Mouse (Mus musculus) heart, embryonic 15.5 days (tissue): ENCODE results near the gene Gm13277. TPM values are rescaled to one million over a fixed set of nuclear protein-coding genes. Genes with fewer than 3 reads are reported as not detected.
"Not testable (repeated sequence)": the region's sequence is repeated elsewhere in the genome, so short reads cannot be mapped to it uniquely, and the experiment has no call there.

Source experiments
- ATAC-seq: fragments of 200-750 bp; cut with Nextera tagmentation; replicated peaks from 2 replicates; pipeline ENCODE4 v1.8.0; 2017; ENCODE audit warnings: low read depth, moderate TSS enrichment; ENCODE audit not compliant: insufficient number of reproducible peaks, insufficient read depth, low FRiP score
- H3K27ac ChIP-seq: fragments of 300-500 bp; sonication (generic); 2 replicates; pipeline ENCODE4 v1.5.1; 2015; ENCODE audit warnings: mild to moderate bottlenecking, inconsistent platforms
- H3K27me3 ChIP-seq: fragments of 300-500 bp; sonication (generic); 2 replicates; pipeline ENCODE4 v1.6.1; 2015; ENCODE audit warnings: inconsistent platforms
- H3K36me3 ChIP-seq: fragments of 300-500 bp; sonication (generic); 2 replicates; pipeline ENCODE4 v1.6.1; 2015; ENCODE audit warnings: mild to moderate bottlenecking, inconsistent platforms
- H3K4me1 ChIP-seq: fragments of 300-500 bp; sonication (generic); replicated peaks from 2 replicates; pipeline ENCODE4 v1.6.1; 2015; ENCODE audit warnings: inconsistent platforms
- H3K4me2 ChIP-seq: fragments of 300-500 bp; sonication (generic); 2 replicates; pipeline ENCODE4 v1.6.1; 2015; ENCODE audit warnings: inconsistent platforms, mild to moderate bottlenecking, moderate library complexity
- H3K4me3 ChIP-seq: fragments of 300-500 bp; sonication (generic); 2 replicates; pipeline ENCODE4 v1.5.1; 2015; ENCODE audit warnings: mild to moderate bottlenecking, inconsistent platforms
- H3K9ac ChIP-seq: fragments of 300-500 bp; sonication (generic); 2 replicates; pipeline ENCODE4 v1.6.1; 2015; ENCODE audit warnings: mild to moderate bottlenecking, inconsistent platforms
- H3K9me3 ChIP-seq: fragments of 300-500 bp; sonication (generic); replicated peaks from 2 replicates; pipeline ENCODE4 v1.6.1; 2016; ENCODE audit warnings: inconsistent platforms
- WGBS: fragments of 180-500 bp; shearing (Covaris S2); methylation state at CpG from one replicate; pipeline ENCODE4 v1.1.7; 2015; ENCODE audit warnings: mixed read lengths; 5-methylcytosine and 5-hydroxymethylcytosine counted together
- polyA plus RNA-seq: library from polyadenylated mRNA; unstranded; fragments of >200 nt; fragmentation: Nextera tagmentation; extraction: Ambion mirVana; gene quantifications from 2 replicates; pipeline ENCODE4 v1.2.1, GENCODE M21; 2015

Gene Gm13277
- polyA plus RNA-seq, 1 experiment from 2014 or later, result not detected

GRCm38 (mm10) chr4:88793936-88794675 lies 5.7 kb downstream of the Gm13277 start, which contains the start of gene Gm13275:
Gene Gm13275, plus strand, starts transcription at chr4:88794487.
- 0% methylated on average over 14 of the region's 52 CpGs for WGBS
- H3K9me3 ChIP-seq, H3K27ac ChIP-seq, H3K4me1 ChIP-seq, H3K4me3 ChIP-seq, H3K36me3 ChIP-seq, H3K27me3 ChIP-seq, H3K4me2 ChIP-seq, ATAC-seq, H3K9ac ChIP-seq: not testable (repeated sequence)

GRCm38 (mm10) chr4:88797097-88797496 lies 8.7 kb downstream of the Gm13277 start, which contains the start of gene Gm13279:
Gene Gm13279, plus strand, starts transcription at chr4:88797397.
- not testable (repeated sequence) for H3K4me2 ChIP-seq, H3K9ac ChIP-seq, H3K4me3 ChIP-seq, H3K27ac ChIP-seq, ATAC-seq, H3K27me3 ChIP-seq, H3K36me3 ChIP-seq, H3K4me1 ChIP-seq, H3K9me3 ChIP-seq
- no CpG with 5 or more reads among the region's 28 CpGs for WGBS

GRCm38 (mm10) chr4:88799365-88799764 lies 10.9 kb downstream of the Gm13277 start, which contains the start of gene Gm13285:
Gene Gm13285, plus strand, starts transcription at chr4:88799665.
- H3K4me3 ChIP-seq, H3K27me3 ChIP-seq, H3K4me2 ChIP-seq, ATAC-seq, H3K36me3 ChIP-seq, H3K9ac ChIP-seq, H3K9me3 ChIP-seq, H3K4me1 ChIP-seq, H3K27ac ChIP-seq: not testable (repeated sequence)
- WGBS, result 8% methylated on average over 6 of the region's 7 CpGs

- 0 out of 2 replicates have a peak within 1 kb of the TSS, but pooled peaks have one; percentile 27 for H3K4me2 ChIP-seq
- H3K36me3 ChIP-seq, H3K9ac ChIP-seq, H3K4me1 ChIP-seq, H3K4me3 ChIP-seq, H3K9me3 ChIP-seq, ATAC-seq, H3K27me3 ChIP-seq, H3K27ac ChIP-seq: not testable (repeated sequence)
- WGBS, result no CpG with 5 or more reads among the region's 29 CpGs
Observed at GRCm38 (mm10) chr4:88802954-88803353, 14.5 kb downstream of the Gm13277 start, which contains the start of gene Gm13287. Gene Gm13287, plus strand, starts transcription at chr4:88803254.

GRCm38 (mm10) chr4:88805231-88805630 lies 16.8 kb downstream of the Gm13277 start, which contains the start of gene Gm13288:
Gene Gm13288, plus strand, starts transcription at chr4:88805531.
- Histone ChIP-seq H3K4me2 (0 out of 2 replicates have a peak within 1 kb of the TSS, but pooled peaks have one; percentile 43), H3K27me3 (peaks cover 10% of the 10 kb centered on the region), H3K4me3 (peak within 1 kb of the TSS; percentile 27; the same call in 1 of the 2 replicates)
- H3K27ac ChIP-seq, ATAC-seq, H3K9me3 ChIP-seq, H3K4me1 ChIP-seq, H3K9ac ChIP-seq, H3K36me3 ChIP-seq: not testable (repeated sequence)
- no CpG with 5 or more reads among the region's 8 CpGs for WGBS

- WGBS, result 3% methylated on average over 7 of the region's 34 CpGs
- not testable (repeated sequence) for ATAC-seq, H3K36me3 ChIP-seq, H3K9ac ChIP-seq, H3K27ac ChIP-seq, H3K9me3 ChIP-seq, H3K4me1 ChIP-seq
- 0 out of 2 replicates have a peak overlapping the region, but pooled peaks have one; percentile 43 for H3K4me2 ChIP-seq
- H3K4me3 ChIP-seq, result peak overlapping the region; percentile 27; the same call in 1 of the 2 replicates
- H3K27me3 ChIP-seq, result peaks cover 10% of the 10 kb centered on the region
Observed at GRCm38 (mm10) chr4:88805761-88806160, 17.3 kb downstream of the Gm13277 start.

GRCm38 (mm10) chr4:88815928-88816327 lies 27.5 kb downstream of the Gm13277 start, which contains the start of gene Ifna7:
Gene Ifna7, plus strand, starts transcription at chr4:88816228.
- H3K36me3 ChIP-seq, result no peaks in the 10 kb centered on the region
- no peaks in the 10 kb centered on the region for H3K9me3 ChIP-seq
- H3K4me2 ChIP-seq, result no peak within 1 kb of the TSS
- H3K4me3 ChIP-seq, result no peak within 1 kb of the TSS
- no peaks in the 10 kb centered on the region for H3K27me3 ChIP-seq
- H3K4me1 ChIP-seq, result no peaks in the 10 kb centered on the region
- 52% methylated on average over 3 of the region's 3 CpGs for WGBS
- no peak within 1 kb of the TSS for H3K9ac ChIP-seq
- no peak within 1 kb of the TSS for H3K27ac ChIP-seq
- ATAC-seq, result no peak

GRCm38 (mm10) chr4:88819659-88820058 lies 31.2 kb downstream of the Gm13277 start, which contains the start of gene Ifna11:
Gene Ifna11, plus strand, starts transcription at chr4:88819959.
- Histone ChIP-seq H3K4me2 (no peak within 1 kb of the TSS), H3K9ac (no peak within 1 kb of the TSS), H3K36me3 (no peaks in the 10 kb centered on the region), H3K4me3 (no peak within 1 kb of the TSS), H3K4me1 (no peaks in the 10 kb centered on the region), H3K9me3 (no peaks in the 10 kb centered on the region), H3K27ac (no peak within 1 kb of the TSS), H3K27me3 (no peaks in the 10 kb centered on the region)
- ATAC-seq, result no peak
- 73% methylated on average over 1 of the region's 1 CpGs for WGBS

- no peak overlapping the region for H3K27ac ChIP-seq
- no peaks in the 10 kb centered on the region for H3K27me3 ChIP-seq
- no peaks in the 10 kb centered on the region for H3K36me3 ChIP-seq
- H3K4me2 ChIP-seq, result no peak overlapping the region
- no peak overlapping the region for H3K9ac ChIP-seq
- no peaks in the 10 kb centered on the region for H3K9me3 ChIP-seq
- no peak overlapping the region for H3K4me3 ChIP-seq
- no peaks in the 10 kb centered on the region for H3K4me1 ChIP-seq
- 25% methylated on average over 4 of the region's 4 CpGs for WGBS
- ATAC-seq, result no peak
Observed at GRCm38 (mm10) chr4:88822995-88823394, 34.6 kb downstream of the Gm13277 start.

- H3K4me3 ChIP-seq, ATAC-seq, H3K9ac ChIP-seq, H3K4me2 ChIP-seq, H3K9me3 ChIP-seq, H3K36me3 ChIP-seq, H3K4me1 ChIP-seq, H3K27me3 ChIP-seq, H3K27ac ChIP-seq: not testable (repeated sequence)
Observed at GRCm38 (mm10) chr4:88827116-88827515, 38.7 kb downstream of the Gm13277 start, which contains the start of gene Ifna6. Gene Ifna6, plus strand, starts transcription at chr4:88827416.

- 14% methylated on average over 4 of the region's 4 CpGs for WGBS
- Histone ChIP-seq H3K27me3 (no peaks in the 10 kb centered on the region), H3K36me3 (no peaks in the 10 kb centered on the region), H3K4me1 (no peaks in the 10 kb centered on the region), H3K4me3 (no peak overlapping the region), H3K9ac (no peak overlapping the region), H3K9me3 (no peaks in the 10 kb centered on the region), H3K4me2 (no peak overlapping the region), H3K27ac (no peak overlapping the region)
- ATAC-seq, result no peak
Observed at GRCm38 (mm10) chr4:88830523-88830922, 42.1 kb downstream of the Gm13277 start.
